Mouse (Mus musculus) liver, adult 2 months (tissue): ENCODE measurements around the gene Adamts18.

Source experiments
- CTCF ChIP-seq: fragments of 200-500 bp; IDR thresholded peaks from 2 replicates; pipeline ENCODE4 v1.5.1; 2011; ENCODE audit warnings: low read depth, low read length, control low read depth
- POLR2A ChIP-seq: fragments of 200-500 bp; IDR thresholded peaks from 2 replicates; pipeline ENCODE4 v1.6.1; 2011; ENCODE audit warnings: low read length, control low read depth; ENCODE audit not compliant: insufficient read depth; ENCODE audit errors: extremely low read depth

DNA sequence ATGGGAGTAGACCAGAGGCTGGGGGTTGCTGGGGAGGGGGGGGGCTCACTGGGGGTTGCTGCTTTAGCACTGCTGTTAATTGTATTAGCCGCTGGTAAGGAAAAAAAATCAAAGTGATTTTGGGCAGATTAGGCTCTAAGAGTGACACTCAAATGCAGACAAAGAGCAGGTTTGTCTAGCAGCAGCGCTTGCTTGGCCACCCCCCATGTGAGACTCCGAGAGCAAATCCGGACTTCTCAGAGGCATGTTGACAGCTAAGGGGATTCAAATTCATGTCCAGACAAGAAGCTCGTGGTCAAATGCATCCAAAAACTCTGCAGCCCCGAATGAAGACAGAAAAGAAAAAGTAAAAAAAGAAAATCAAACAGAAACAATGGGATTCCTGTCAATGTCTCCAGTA lies 34.6 kb downstream of the Adamts18 start:
- TF ChIP-seq CTCF (no peak), POLR2A (no peak)
